Mouse (Mus musculus) embryonic facial prominence, embryonic 11.5 days (tissue): ENCODE data around the gene Slc38a2. TPM values are rescaled to one million over a fixed set of nuclear protein-coding genes. Genes with fewer than 3 reads are reported as not detected.
A peak's percentile ranks its signal among the peaks of the same experiment; 100 is the strongest.

Source experiments
- ATAC-seq: fragments of 200-750 bp; cut with Nextera tagmentation; replicated peaks from 2 replicates; pipeline ENCODE4 v1.8.0; 2017; ENCODE audit warnings: low read depth; ENCODE audit not compliant: insufficient number of reproducible peaks, low FRiP score, low TSS enrichment
- DNase-seq: peaks from one replicate; pipeline ENCODE4 v3.0.0-alpha.2; 2015; ENCODE audit warnings: low spot score
- H3K27ac ChIP-seq: fragments of 300-500 bp; sonication (generic); replicated peaks from 2 replicates; pipeline ENCODE4 v1.5.1; 2014; ENCODE audit warnings: mild to moderate bottlenecking, low read depth, low read length, control low read depth
- H3K27me3 ChIP-seq: fragments of 300-500 bp; sonication (generic); 2 replicates; pipeline ENCODE4 v1.6.1; 2014; ENCODE audit warnings: mild to moderate bottlenecking, low read length, moderate library complexity, mixed read lengths; ENCODE audit not compliant: control insufficient read depth, insufficient read depth
- H3K36me3 ChIP-seq: fragments of 300-500 bp; sonication (generic); replicated peaks from 2 replicates; pipeline ENCODE4 v1.6.1; 2014; ENCODE audit warnings: low read depth, mild to moderate bottlenecking, low read length, moderate library complexity, mixed read lengths; ENCODE audit not compliant: control insufficient read depth, insufficient read depth
- H3K4me1 ChIP-seq: fragments of 300-500 bp; sonication (generic); 2 replicates; pipeline ENCODE4 v1.6.1; 2014; ENCODE audit warnings: low read length, mixed read lengths; ENCODE audit not compliant: control insufficient read depth, insufficient read depth
- H3K4me2 ChIP-seq: fragments of 300-500 bp; sonication (generic); 2 replicates; pipeline ENCODE4 v1.6.1; 2014; ENCODE audit warnings: low read depth, mild to moderate bottlenecking, control low read depth, low read length, moderate library complexity
- H3K4me3 ChIP-seq: fragments of 300-500 bp; sonication (generic); 2 replicates; pipeline ENCODE4 v1.5.1; 2014; ENCODE audit warnings: low read depth, low read length, control low read depth
- H3K9ac ChIP-seq: fragments of 300-500 bp; sonication (generic); replicated peaks from 2 replicates; pipeline ENCODE4 v1.6.1; 2014; ENCODE audit warnings: mild to moderate bottlenecking, control low read depth, low read length
- H3K9me3 ChIP-seq: fragments of 300-500 bp; sonication (generic); replicated peaks from 2 replicates; pipeline ENCODE4 v1.6.1; 2016; ENCODE audit warnings: mild to moderate bottlenecking, low read length, inconsistent platforms, mixed read lengths; ENCODE audit not compliant: control insufficient read depth
- WGBS: fragments of 180-500 bp; shearing (Covaris S2); extraction: QIAGEN DNeasy Blood & Tissue Kit; methylation state at CpG from one replicate; pipeline ENCODE4 v1.1.7; 2014; 5-methylcytosine and 5-hydroxymethylcytosine counted together
- polyA plus RNA-seq: library from polyadenylated mRNA; unstranded; fragments of >200 nt; fragmentation: Nextera tagmentation; extraction: Ambion mirVana; gene quantifications from 2 replicates; pipeline ENCODE4 v1.2.1, GENCODE M21; 2014

Slc38a2 gene
- polyA plus RNA-seq, 1 experiment from 2014 or later = 255 TPM

DNA sequence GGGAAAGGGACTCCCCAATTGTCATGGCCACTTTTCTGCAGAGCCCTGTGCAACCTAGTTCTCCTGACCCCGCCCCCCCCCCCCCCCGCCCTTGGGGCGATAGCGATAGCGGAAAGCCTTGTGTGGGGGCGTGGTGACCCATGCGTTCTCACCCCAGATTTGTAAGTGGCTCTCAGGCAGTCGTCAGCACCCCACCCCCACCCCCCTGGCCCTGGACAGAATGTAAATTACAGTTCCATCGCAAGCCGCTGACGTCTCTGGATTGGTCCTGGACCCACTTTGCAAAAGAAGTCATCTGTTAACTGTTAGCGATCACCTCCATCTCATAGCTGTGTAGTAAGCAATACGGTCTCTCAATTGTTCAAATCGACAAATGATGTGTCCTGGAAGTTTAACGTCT lies 52.2 kb downstream of the Slc38a2 start:
- peak; percentile 43 for DNase-seq
- ATAC-seq = no peak
- Histone ChIP-seq H3K36me3 (no peaks in the 10 kb centered on the region), H3K4me1 (no peaks in the 10 kb centered on the region), H3K9ac (no peak overlapping the region), H3K9me3 (no peaks in the 10 kb centered on the region), H3K27ac (no peak overlapping the region), H3K4me2 (peak overlapping the region; percentile 25; the same call in 1 of the 2 replicates), H3K27me3 (no peaks in the 10 kb centered on the region), H3K4me3 (no peak overlapping the region)
- 37% methylated on average over 11 of the region's 15 CpGs for WGBS

- Histone ChIP-seq H3K4me1 (peaks cover 4% of the 10 kb centered on the region), H3K27me3 (no peaks in the 10 kb centered on the region), H3K36me3 (no peaks in the 10 kb centered on the region), H3K27ac (peak within 1 kb of the TSS; percentile 98), H3K4me2 (peak within 1 kb of the TSS; percentile 92), H3K9me3 (no peaks in the 10 kb centered on the region), H3K9ac (peak within 1 kb of the TSS; percentile 98), H3K4me3 (peak within 1 kb of the TSS; percentile 86)
- WGBS = under 1% methylated on average over 60 of the region's 70 CpGs
- ATAC-seq = peak; percentile 89
- DNase-seq = peak; percentile 88
Measured at GRCm38 (mm10) chr15:96642436-96643405, 56.8 kb downstream of the Slc38a2 start, which contains the start of gene Slc38a1. TSS of gene Slc38a1 (minus strand) at chr15:96642913.

DNA sequence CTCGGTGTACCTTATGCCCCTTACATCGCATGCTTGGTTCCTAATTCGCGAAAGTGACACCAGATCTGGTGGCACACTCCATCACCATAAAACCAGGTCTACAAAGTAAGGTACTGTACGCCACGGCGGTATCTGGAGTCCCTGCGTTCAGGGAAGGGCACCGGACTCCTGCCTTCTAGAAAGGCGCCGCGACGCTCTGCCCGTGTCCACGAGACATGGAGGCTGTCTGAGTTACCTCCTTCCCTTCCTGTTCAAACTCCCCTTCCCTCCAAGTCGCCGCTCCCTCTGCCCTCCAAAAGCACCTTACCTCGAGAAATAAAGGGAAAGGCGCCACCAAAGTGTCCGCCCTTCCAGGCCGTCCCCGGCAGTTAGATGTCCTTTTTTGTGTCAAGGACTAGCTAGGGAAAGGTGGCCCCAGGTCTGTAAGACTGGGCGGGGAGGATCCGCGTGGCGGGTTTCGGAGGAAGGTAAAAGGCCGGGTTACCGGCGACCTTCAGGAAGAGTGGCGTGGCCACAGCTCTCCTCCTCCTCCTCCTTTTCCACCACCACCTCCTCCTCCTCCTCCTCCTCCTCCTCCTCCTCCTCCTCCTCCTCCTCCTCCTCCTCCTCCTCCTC lies 57.6 kb downstream of the Slc38a2 start:
- no peaks in the 10 kb centered on the region for H3K27me3 ChIP-seq
- H3K36me3 ChIP-seq = no peaks in the 10 kb centered on the region
- H3K4me3 ChIP-seq = peak overlapping the region; percentile 86
- ATAC-seq (0 out of 2 replicates have a peak, but pooled peaks have one; percentile 7), DNase-seq (peak; percentile 56)
- peak overlapping the region; percentile 98 for H3K9ac ChIP-seq
- under 1% methylated on average over 31 of the region's 31 CpGs for WGBS
- H3K27ac ChIP-seq = peak overlapping the region; percentile 98
- H3K9me3 ChIP-seq = no peaks in the 10 kb centered on the region
- H3K4me1 ChIP-seq = peaks cover 4% of the 10 kb centered on the region
- H3K4me2 ChIP-seq = peak overlapping the region; percentile 92

GRCm38 (mm10) chr15:96641111-96641820 lies 58.3 kb downstream of the Slc38a2 start:
- peak overlapping the region; percentile 98 for H3K27ac ChIP-seq
- DNase-seq = peak; percentile 78
- WGBS = under 1% methylated on average over 63 of the region's 63 CpGs
- H3K9me3 ChIP-seq = no peaks in the 10 kb centered on the region
- H3K27me3 ChIP-seq = no peaks in the 10 kb centered on the region
- ATAC-seq = peak; percentile 41
- H3K4me2 ChIP-seq = peak overlapping the region; percentile 92
- H3K36me3 ChIP-seq = no peaks in the 10 kb centered on the region
- peak overlapping the region; percentile 98 for H3K9ac ChIP-seq
- H3K4me1 ChIP-seq = peaks cover 4% of the 10 kb centered on the region
- peak overlapping the region; percentile 86 for H3K4me3 ChIP-seq

GRCm38 (mm10) chr15:96640291-96640985 lies 59.1 kb downstream of the Slc38a2 start:
- peak; percentile 74 for DNase-seq
- H3K27me3 ChIP-seq = no peaks in the 10 kb centered on the region
- H3K4me3 ChIP-seq = peak overlapping the region; percentile 86
- H3K27ac ChIP-seq = peak overlapping the region; percentile 98
- peaks cover 4% of the 10 kb centered on the region for H3K4me1 ChIP-seq
- peak overlapping the region; percentile 98 for H3K9ac ChIP-seq
- no peaks in the 10 kb centered on the region for H3K36me3 ChIP-seq
- peak overlapping the region; percentile 92 for H3K4me2 ChIP-seq
- no peak for ATAC-seq
- 4% methylated on average over 16 of the region's 16 CpGs for WGBS
- no peaks in the 10 kb centered on the region for H3K9me3 ChIP-seq

- Histone ChIP-seq H3K27ac (no peak overlapping the region), H3K27me3 (no peaks in the 10 kb centered on the region), H3K9me3 (no peaks in the 10 kb centered on the region), H3K4me2 (peak overlapping the region; percentile 92), H3K9ac (peak overlapping the region; percentile 10; the same call in 1 of the 2 replicates), H3K4me1 (peaks cover 4% of the 10 kb centered on the region), H3K4me3 (no peak overlapping the region), H3K36me3 (no peaks in the 10 kb centered on the region)
- WGBS = 71% methylated on average over 8 of the region's 8 CpGs
- ATAC-seq (no peak), DNase-seq (no peak)
Measured at GRCm38 (mm10) chr15:96639630-96640029, 59.9 kb downstream of the Slc38a2 start.

GRCm38 (mm10) chr15:96638656-96639055 lies 60.9 kb downstream of the Slc38a2 start:
- Histone ChIP-seq H3K9me3 (no peaks in the 10 kb centered on the region), H3K27me3 (no peaks in the 10 kb centered on the region), H3K36me3 (no peaks in the 10 kb centered on the region; the same call in 1 of the 2 replicates), H3K4me3 (no peak overlapping the region), H3K27ac (no peak overlapping the region), H3K4me1 (peaks cover 4% of the 10 kb centered on the region), H3K4me2 (no peak overlapping the region), H3K9ac (no peak overlapping the region)
- WGBS = 75% methylated on average over 2 of the region's 2 CpGs
- no peak for ATAC-seq
- DNase-seq = no peak
